Mouse (Mus musculus) hindbrain, embryonic 12.5 days (tissue): ENCODE results near the gene Ecsit. TPM values are rescaled to one million over a fixed set of nuclear protein-coding genes. Genes with fewer than 3 reads are reported as not detected.
A peak's percentile ranks its signal among the peaks of the same experiment; 100 is the strongest.
"Not testable (repeated sequence)": the region's sequence is repeated elsewhere in the genome, so short reads cannot be mapped to it uniquely, and the experiment has no call there.

ENCODE experiments used
- ATAC-seq: fragments of 200-750 bp; cut with Nextera tagmentation; 2 replicates; pipeline ENCODE4 v1.8.0; 2017; ENCODE audit warnings: moderate TSS enrichment; ENCODE audit not compliant: low FRiP score
- H3K27ac ChIP-seq: fragments of 300-500 bp; sonication (generic); 2 replicates; pipeline ENCODE4 v1.5.1; 2016; ENCODE audit warnings: mild to moderate bottlenecking
- H3K27me3 ChIP-seq: fragments of 300-500 bp; sonication (generic); 2 replicates; pipeline ENCODE4 v1.6.1; 2016; ENCODE audit warnings: mild to moderate bottlenecking
- H3K36me3 ChIP-seq: fragments of 300-500 bp; sonication (generic); 2 replicates; pipeline ENCODE4 v1.6.1; 2016; ENCODE audit warnings: mild to moderate bottlenecking
- H3K4me1 ChIP-seq: fragments of 300-500 bp; sonication (generic); 2 replicates; pipeline ENCODE4 v1.6.1; 2016
- H3K4me2 ChIP-seq: fragments of 300-500 bp; sonication (generic); replicated peaks from 2 replicates; pipeline ENCODE4 v1.6.1; 2016; ENCODE audit warnings: mild to moderate bottlenecking
- H3K4me3 ChIP-seq: fragments of 300-500 bp; sonication (generic); 2 replicates; pipeline ENCODE4 v1.5.1; 2016; ENCODE audit warnings: mild to moderate bottlenecking
- H3K9ac ChIP-seq: fragments of 300-500 bp; sonication (generic); 2 replicates; pipeline ENCODE4 v1.6.1; 2016; ENCODE audit warnings: mild to moderate bottlenecking, moderate library complexity
- H3K9me3 ChIP-seq: fragments of 300-500 bp; sonication (generic); replicated peaks from 2 replicates; pipeline ENCODE4 v1.6.1; 2016; ENCODE audit warnings: mild to moderate bottlenecking
- WGBS: fragments of 180-500 bp; shearing (Covaris S2); methylation state at CpG from one replicate; pipeline ENCODE4 v1.1.7; 2016; 5-methylcytosine and 5-hydroxymethylcytosine counted together
- polyA plus RNA-seq: library from polyadenylated mRNA; unstranded; fragments of >200 nt; fragmentation: Nextera tagmentation; extraction: Ambion mirVana; gene quantifications from 2 replicates; pipeline ENCODE4 v1.2.1, GENCODE M21; 2016

Ecsit gene
- polyA plus RNA-seq, 1 experiment from 2014 or later, result 40.0 TPM

DNA sequence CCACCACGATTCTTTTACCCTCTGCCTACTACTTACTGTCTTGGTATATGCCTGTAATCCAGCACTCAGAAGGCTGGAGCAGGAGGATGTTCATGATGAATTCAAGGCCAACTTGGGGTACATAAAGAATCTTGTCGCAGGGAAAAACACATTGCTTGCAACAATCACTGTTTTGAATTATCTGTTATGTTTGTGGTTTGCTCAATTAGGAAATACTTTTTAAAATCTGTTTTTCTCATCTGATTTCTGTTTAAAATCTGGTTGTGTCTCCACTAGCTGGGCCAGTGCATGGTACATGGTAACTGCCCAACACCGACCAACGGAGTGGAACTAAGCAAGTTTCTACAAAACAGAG, 594 bp downstream of the Ecsit start:
- H3K9me3 ChIP-seq, result no peaks in the 10 kb centered on the region
- peak overlapping the region; percentile 61 for H3K4me2 ChIP-seq
- H3K4me1 ChIP-seq, result peaks cover 7% of the 10 kb centered on the region
- 37% methylated on average over 4 of the region's 4 CpGs for WGBS
- H3K27me3 ChIP-seq, result no peaks in the 10 kb centered on the region
- no peak overlapping the region for H3K27ac ChIP-seq
- peak overlapping the region; percentile 80 for H3K9ac ChIP-seq
- peaks cover 14% of the 10 kb centered on the region for H3K36me3 ChIP-seq
- peak overlapping the region; percentile 81 for H3K4me3 ChIP-seq
- ATAC-seq, result no peak

DNA sequence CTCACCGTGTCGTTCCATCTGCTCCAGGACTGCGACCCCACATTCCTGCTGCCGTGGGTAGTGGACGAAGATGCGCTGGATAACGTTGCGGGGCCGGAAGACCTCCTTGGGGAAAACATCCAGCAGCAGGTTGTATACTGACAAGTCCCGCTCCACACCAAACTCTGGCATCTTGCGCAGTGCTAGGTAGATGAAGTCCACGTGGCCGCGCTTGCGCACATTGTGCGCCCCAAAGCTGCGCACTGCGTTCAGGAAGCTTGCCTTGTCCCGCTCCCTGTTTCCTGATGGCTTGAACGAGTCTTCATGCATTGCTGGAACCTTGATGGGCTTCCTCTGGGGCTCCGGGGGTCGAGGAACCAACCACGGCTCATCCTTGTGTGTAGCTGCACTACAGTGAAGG, 9.0 kb downstream of the Ecsit start:
- Histone ChIP-seq H3K27ac (no peak overlapping the region), H3K4me2 (no peak overlapping the region), H3K27me3 (no peaks in the 10 kb centered on the region), H3K4me1 (no peaks in the 10 kb centered on the region), H3K36me3 (peaks cover 46% of the 10 kb centered on the region), H3K9ac (no peak overlapping the region), H3K9me3 (no peaks in the 10 kb centered on the region), H3K4me3 (no peak overlapping the region)
- 94% methylated on average over 23 of the region's 23 CpGs for WGBS
- ATAC-seq, result no peak

GRCm38 (mm10) chr9:22075778-22076177, 9.5 kb downstream of the Ecsit start:
- not testable (repeated sequence) for H3K4me2 ChIP-seq, ATAC-seq, H3K27me3 ChIP-seq, H3K9ac ChIP-seq, H3K4me1 ChIP-seq, H3K9me3 ChIP-seq, H3K27ac ChIP-seq, H3K4me3 ChIP-seq
- peaks cover 46% of the 10 kb centered on the region for H3K36me3 ChIP-seq
- WGBS, result 81% methylated on average over 5 of the region's 5 CpGs

DNA sequence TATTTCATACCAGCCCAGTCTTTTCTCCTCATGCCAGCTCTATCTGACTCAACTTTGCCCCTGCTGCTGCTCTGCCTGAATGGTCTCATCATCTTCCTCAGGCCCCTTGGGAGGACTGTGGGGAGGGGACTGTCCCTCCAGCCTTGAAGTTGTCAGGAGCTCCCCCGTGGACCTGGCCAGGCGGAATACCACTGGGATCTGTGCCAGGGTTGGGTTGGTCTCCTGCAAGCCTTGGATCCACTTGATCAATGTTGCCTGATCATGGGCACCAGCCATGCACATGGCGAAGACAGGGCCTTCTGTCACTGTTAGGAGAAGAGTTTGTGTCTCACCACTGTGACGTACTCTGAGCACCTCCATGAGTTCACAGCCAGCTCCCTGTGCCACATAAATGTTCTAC, 13.0 kb downstream of the Ecsit start:
- Histone ChIP-seq H3K4me2 (no peak overlapping the region), H3K9ac (no peak overlapping the region; the same call in 1 of the 2 replicates), H3K9me3 (no peaks in the 10 kb centered on the region), H3K36me3 (peaks cover 44% of the 10 kb centered on the region), H3K27me3 (no peaks in the 10 kb centered on the region), H3K4me1 (peaks cover 15% of the 10 kb centered on the region), H3K4me3 (no peak overlapping the region), H3K27ac (no peak overlapping the region)
- WGBS, result 93% methylated on average over 4 of the region's 4 CpGs
- ATAC-seq, result no peak

DNA sequence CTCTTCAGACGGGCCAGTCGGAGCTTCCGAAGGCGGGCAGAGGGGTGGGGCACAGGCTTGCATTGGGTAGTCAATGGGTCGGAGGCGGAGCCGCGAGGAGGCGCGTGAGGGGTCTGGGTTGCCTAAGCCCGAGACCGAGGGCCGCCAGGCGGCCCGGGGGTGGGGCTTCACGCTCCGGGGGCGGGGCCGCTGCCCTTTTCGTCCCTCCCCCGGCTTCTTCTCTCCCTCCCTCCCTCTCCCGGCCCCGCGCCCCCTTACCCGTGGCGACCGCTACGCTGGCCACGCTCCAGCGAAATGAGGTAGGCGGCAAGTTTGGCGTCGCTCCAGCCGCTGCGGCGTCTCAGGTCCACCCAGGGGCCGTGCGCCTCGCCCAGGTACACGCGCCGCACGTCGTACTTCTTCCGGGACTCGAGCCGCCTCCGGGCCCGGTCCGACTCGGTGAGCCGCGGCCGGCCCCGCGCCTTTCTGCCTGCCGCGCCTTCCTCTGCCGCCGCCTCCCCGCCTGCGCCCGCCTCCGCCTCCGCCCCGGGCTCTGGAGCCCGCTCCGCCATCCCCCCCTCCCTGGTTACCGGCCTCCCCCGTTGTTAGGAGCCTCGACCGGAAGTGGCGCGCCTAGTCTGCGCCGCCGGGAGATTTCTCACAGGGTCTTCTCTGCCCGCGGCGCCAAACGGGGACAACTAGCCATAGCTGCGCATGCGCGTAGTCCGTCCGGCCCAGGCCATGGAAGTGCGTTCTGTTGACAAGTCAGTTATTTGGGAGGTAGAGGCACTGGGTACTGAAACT, 14.3 kb downstream of the Ecsit start, which contains the start of the genes Gm49318 and Zfp653:
Gene Gm49318, minus strand, starts transcription at position 469 of the 783 bp plus-strand sequence.
Gene Zfp653, minus strand, starts transcription at position 586 of the 783 bp plus-strand sequence.
- Histone ChIP-seq H3K4me3 (peak within 1 kb of the TSS; percentile 78), H3K36me3 (peaks cover 38% of the 10 kb centered on the region), H3K4me2 (peak within 1 kb of the TSS; percentile 60), H3K4me1 (peaks cover 15% of the 10 kb centered on the region), H3K9me3 (no peaks in the 10 kb centered on the region), H3K27me3 (no peaks in the 10 kb centered on the region), H3K9ac (peak within 1 kb of the TSS; percentile 83), H3K27ac (peak within 1 kb of the TSS; percentile 97)
- WGBS, result under 1% methylated on average over 68 of the region's 87 CpGs
- ATAC-seq, result peak; percentile 98

- Histone ChIP-seq H3K27me3 (no peaks in the 10 kb centered on the region), H3K36me3 (peaks cover 47% of the 10 kb centered on the region), H3K4me2 (peak overlapping the region; percentile 60), H3K27ac (peak overlapping the region; percentile 97), H3K9ac (peak overlapping the region; percentile 83; the same call in 1 of the 2 replicates), H3K9me3 (no peaks in the 10 kb centered on the region), H3K4me1 (peaks cover 15% of the 10 kb centered on the region), H3K4me3 (peak overlapping the region; percentile 78)
- 72% methylated on average over 4 of the region's 4 CpGs for WGBS
- ATAC-seq, result no peak; the same call in 1 of the 2 replicates
Observed at GRCm38 (mm10) chr9:22069881-22070553, 15.2 kb downstream of the Ecsit start.

- Histone ChIP-seq H3K9ac (no peak overlapping the region), H3K9me3 (no peaks in the 10 kb centered on the region), H3K27ac (no peak overlapping the region), H3K27me3 (no peaks in the 10 kb centered on the region), H3K4me2 (no peak overlapping the region), H3K4me3 (no peak overlapping the region), H3K36me3 (peaks cover 50% of the 10 kb centered on the region), H3K4me1 (peaks cover 15% of the 10 kb centered on the region)
- ATAC-seq, result no peak
- 85% methylated on average over 5 of the region's 5 CpGs for WGBS
Observed at GRCm38 (mm10) chr9:22067195-22067594, 18.0 kb downstream of the Ecsit start.

DNA sequence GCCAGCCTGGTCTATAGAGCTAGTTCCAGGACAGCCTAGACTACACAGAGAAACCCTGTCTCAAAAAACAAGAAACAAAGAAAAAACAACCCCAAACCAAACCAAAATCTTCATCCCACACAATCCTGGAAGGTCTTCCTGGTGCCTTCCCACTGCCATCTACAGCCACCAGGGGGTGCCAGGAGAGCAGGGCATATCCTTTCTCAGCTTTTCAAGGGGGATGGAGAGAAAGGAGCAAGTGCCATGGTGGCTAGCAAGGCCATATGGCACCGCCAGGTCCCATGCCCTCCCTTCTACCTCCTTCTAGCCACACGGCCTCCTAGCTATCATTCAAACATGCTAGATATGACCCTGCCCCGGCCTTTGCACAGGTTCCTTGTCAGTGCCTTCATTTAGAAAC, 18.8 kb downstream of the Ecsit start:
- H3K9ac ChIP-seq, result no peak overlapping the region
- H3K4me3 ChIP-seq, result no peak overlapping the region
- H3K36me3 ChIP-seq, result peaks cover 56% of the 10 kb centered on the region
- H3K4me1 ChIP-seq, result peaks cover 15% of the 10 kb centered on the region
- H3K27me3 ChIP-seq, result no peaks in the 10 kb centered on the region
- H3K9me3 ChIP-seq, result no peaks in the 10 kb centered on the region
- H3K27ac ChIP-seq, result no peak overlapping the region
- no peak for ATAC-seq
- no peak overlapping the region for H3K4me2 ChIP-seq
- 86% methylated on average over 3 of the region's 3 CpGs for WGBS

DNA sequence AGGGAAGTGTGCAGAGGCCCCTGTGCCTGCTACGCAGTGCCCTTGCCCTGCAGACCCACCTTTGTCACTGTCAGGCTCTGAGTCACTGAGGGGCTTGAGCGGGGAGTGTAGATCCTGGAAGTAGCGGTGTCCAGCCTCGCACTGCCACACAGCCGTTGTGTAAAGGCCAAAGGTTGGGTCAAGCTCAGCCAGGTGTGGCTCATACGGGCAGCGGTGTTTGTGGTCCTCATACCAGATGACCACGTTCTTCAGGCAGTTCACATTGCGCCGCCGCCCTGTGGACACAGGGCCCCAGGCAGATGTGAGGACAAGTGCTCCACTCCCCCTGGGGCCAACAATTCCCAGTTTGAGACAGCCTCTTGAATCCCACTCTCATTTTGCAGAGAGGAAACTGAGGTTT, 19.6 kb downstream of the Ecsit start:
- no peak for ATAC-seq
- H3K9me3 ChIP-seq, result no peaks in the 10 kb centered on the region
- H3K4me3 ChIP-seq, result no peak overlapping the region
- H3K4me1 ChIP-seq, result peaks cover 15% of the 10 kb centered on the region
- WGBS, result 97% methylated on average over 11 of the region's 11 CpGs
- peaks cover 64% of the 10 kb centered on the region for H3K36me3 ChIP-seq
- no peaks in the 10 kb centered on the region for H3K27me3 ChIP-seq
- H3K9ac ChIP-seq, result no peak overlapping the region
- H3K27ac ChIP-seq, result no peak overlapping the region
- H3K4me2 ChIP-seq, result no peak overlapping the region

DNA sequence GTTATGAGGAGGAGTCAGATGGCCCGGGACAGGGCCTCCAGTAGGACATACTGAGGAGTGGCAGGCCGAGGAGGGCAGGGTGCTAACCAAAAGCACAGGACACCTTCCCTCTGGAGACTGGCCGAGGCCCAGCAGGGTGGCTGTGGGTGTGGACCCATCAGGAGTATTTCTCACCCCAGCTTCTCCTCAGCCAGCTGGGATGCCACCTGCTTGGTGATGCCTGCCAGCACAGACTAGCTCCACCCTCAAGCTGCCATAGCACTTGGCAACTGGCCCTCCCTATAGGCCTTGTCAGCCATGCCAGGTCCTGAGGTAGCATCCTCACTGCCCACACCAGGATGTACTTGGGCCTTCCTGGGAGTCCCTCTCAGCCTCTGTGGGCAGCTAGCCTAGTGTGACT, 20.9 kb downstream of the Ecsit start:
- Histone ChIP-seq H3K27me3 (no peaks in the 10 kb centered on the region), H3K4me1 (0 out of 2 replicates have a peak, but pooled peaks cover 3% of the 10 kb centered on the region), H3K9me3 (0 out of 2 replicates have a peak, but pooled peaks cover 2% of the 10 kb centered on the region), H3K36me3 (peaks cover 69% of the 10 kb centered on the region), H3K9ac (no peak overlapping the region), H3K4me2 (no peak overlapping the region), H3K4me3 (no peak overlapping the region), H3K27ac (no peak overlapping the region)
- 100% methylated on average over 3 of the region's 3 CpGs for WGBS
- ATAC-seq, result no peak

- WGBS, result 91% methylated on average over 2 of the region's 2 CpGs
- Histone ChIP-seq H3K4me2 (no peak overlapping the region), H3K4me1 (no peaks in the 10 kb centered on the region), H3K36me3 (peaks cover 84% of the 10 kb centered on the region), H3K27me3 (no peaks in the 10 kb centered on the region), H3K27ac (no peak overlapping the region), H3K4me3 (no peak overlapping the region), H3K9me3 (0 out of 2 replicates have a peak, but pooled peaks cover 4% of the 10 kb centered on the region), H3K9ac (no peak overlapping the region)
- no peak for ATAC-seq
Observed at GRCm38 (mm10) chr9:22061339-22061738, 23.9 kb downstream of the Ecsit start.

DNA sequence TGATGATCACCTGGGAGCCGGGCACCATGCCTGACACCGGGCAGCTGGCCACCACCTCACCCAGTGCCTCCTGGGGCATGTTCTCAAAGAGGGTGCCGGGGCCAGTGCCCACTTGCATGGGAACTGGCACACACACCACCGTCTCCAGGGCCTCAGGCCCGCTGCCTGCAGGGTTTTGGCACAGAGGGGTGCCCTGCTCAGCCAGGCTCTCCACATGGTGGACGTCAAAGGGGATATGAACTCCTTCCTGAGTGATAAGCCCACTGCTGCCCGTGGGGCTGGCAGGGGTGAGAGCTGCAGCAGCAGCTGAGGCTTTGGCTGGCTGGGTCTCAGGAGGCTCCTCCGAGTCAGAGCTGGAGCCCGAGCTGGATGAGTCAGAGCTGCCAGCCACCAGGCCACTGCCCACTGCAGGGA, 27.2 kb downstream of the Ecsit start:
- peaks cover 19% of the 10 kb centered on the region for H3K27me3 ChIP-seq
- H3K27ac ChIP-seq, result no peak overlapping the region
- peaks cover 54% of the 10 kb centered on the region for H3K36me3 ChIP-seq
- no peak for ATAC-seq
- peak overlapping the region; percentile 13; the same call in 1 of the 2 replicates for H3K9ac ChIP-seq
- WGBS, result 95% methylated on average over 9 of the region's 9 CpGs
- H3K9me3 ChIP-seq, result 0 out of 2 replicates have a peak, but pooled peaks cover 4% of the 10 kb centered on the region
- H3K4me1 ChIP-seq, result peaks cover 8% of the 10 kb centered on the region
- H3K4me2 ChIP-seq, result no peak overlapping the region
- no peak overlapping the region for H3K4me3 ChIP-seq
